Mouse (Mus musculus): ENCODE results near the gene BC107364. TPM values are rescaled to one million over a fixed set of nuclear protein-coding genes. Genes with fewer than 3 reads are reported as not detected.
"Not testable (repeated sequence)": the region's sequence is repeated elsewhere in the genome, so short reads cannot be mapped to it uniquely, and the experiment has no call there.

BC107364 gene
- polyA plus RNA-seq, 1 experiment, result not detected

- DNase-seq (ENCODE audit: low read depth), result no peak
- 0 out of 2 replicates have a peak, but pooled peaks have one; percentile 3 for TF ChIP-seq CTCF (IDR thresholded peaks at IDR 0.05; ENCODE audit: borderline replicate concordance, extremely low read depth, insufficient read depth, insufficient read length)
- TF ChIP-seq POLR2A (IDR thresholded peaks at IDR 0.05; ENCODE audit: borderline replicate concordance, extremely low read depth, insufficient read depth, insufficient read length, poor library complexity, severe bottlenecking), result no peak
Observed at GRCm38 (mm10) chr3:96401832-96402501, 50.1 kb downstream of the BC107364 start.

- DNase-seq (ENCODE audit: low read depth), result no peak
- TF ChIP-seq POLR2A (IDR thresholded peaks at IDR 0.05; ENCODE audit: borderline replicate concordance, extremely low read depth, insufficient read depth, insufficient read length, poor library complexity, severe bottlenecking) (no peak), CTCF (IDR thresholded peaks at IDR 0.05; ENCODE audit: borderline replicate concordance, extremely low read depth, insufficient read depth, insufficient read length) (no peak)
Observed at GRCm38 (mm10) chr3:96401474-96401831, 50.7 kb downstream of the BC107364 start.

GRCm38 (mm10) chr3:96398911-96399310 is 53.2 kb downstream of the BC107364 start:
- TF ChIP-seq CTCF (IDR thresholded peaks at IDR 0.05; ENCODE audit: borderline replicate concordance, extremely low read depth, insufficient read depth, insufficient read length) (no peak), POLR2A (IDR thresholded peaks at IDR 0.05; ENCODE audit: borderline replicate concordance, extremely low read depth, insufficient read depth, insufficient read length, poor library complexity, severe bottlenecking) (no peak)
- no peak for DNase-seq (ENCODE audit: low read depth)

DNA sequence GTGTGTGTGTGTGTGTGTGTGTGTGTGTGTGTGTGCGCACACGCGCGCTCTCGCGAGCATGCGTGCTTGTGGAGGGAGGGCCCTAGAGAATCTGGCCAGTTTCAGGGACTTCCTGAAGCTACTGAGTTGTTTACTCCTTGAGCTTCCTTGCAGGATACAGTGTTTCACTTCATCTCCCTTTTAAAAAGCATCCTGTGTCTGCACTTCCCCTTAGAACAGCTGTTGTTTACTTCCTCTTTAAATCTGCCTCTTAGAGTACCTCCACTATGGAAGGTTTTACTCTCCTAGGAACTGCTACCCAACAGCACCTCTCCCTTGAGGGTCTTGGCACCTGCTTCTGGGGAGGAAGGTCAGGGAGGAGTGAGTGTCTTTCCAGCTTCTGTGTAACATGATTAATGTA is 55.2 kb downstream of the BC107364 start:
- no peak for DNase-seq (ENCODE audit: low read depth)
- TF ChIP-seq CTCF (IDR thresholded peaks at IDR 0.05; ENCODE audit: borderline replicate concordance, extremely low read depth, insufficient read depth, insufficient read length) (no peak), POLR2A (IDR thresholded peaks at IDR 0.05; ENCODE audit: borderline replicate concordance, extremely low read depth, insufficient read depth, insufficient read length, poor library complexity, severe bottlenecking) (no peak)

DNA sequence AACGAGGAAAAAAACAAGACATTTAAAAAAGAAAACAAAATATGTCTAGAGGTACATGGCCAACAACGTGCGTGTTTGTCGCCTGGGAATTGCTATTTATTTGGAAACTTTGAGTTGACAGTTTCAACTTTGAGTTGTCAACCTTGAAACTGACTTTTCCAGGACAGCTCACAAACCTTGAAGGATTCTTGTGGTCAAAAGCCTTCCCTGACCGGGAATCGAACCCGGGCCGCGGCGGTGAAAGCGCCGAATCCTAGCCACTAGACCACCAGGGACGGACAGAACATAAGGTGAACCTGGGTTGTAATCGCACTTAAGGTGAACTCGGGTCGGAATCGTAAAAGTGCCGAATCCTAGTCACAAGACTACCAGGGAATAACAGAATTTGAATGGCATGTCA is 64.9 kb downstream of the BC107364 start:
- not testable (repeated sequence) for DNase-seq (ENCODE audit: low read depth)

Other genes with a start within 250 kb of the BC107364 start
- gene Bola1, start 232.6 kb downstream of the BC107364 start, polyA plus RNA-seq (2012; rRNA removed), result 48.1 and 54.5 TPM in 2 replicates
- gene Hist2h2ab, start 232.4 kb downstream of the BC107364 start, polyA plus RNA-seq (2012; rRNA removed), result 2.2 and 10.2 TPM in 2 replicates
- gene Hist2h2ac, start 231.4 kb downstream of the BC107364 start, polyA plus RNA-seq (2012; rRNA removed), result 8.3 and 12.6 TPM in 2 replicates
- 12.3 and 19.6 TPM in 2 replicates for gene Hist2h2be, start 231.2 kb downstream of the BC107364 start, polyA plus RNA-seq (2012; rRNA removed)
- 62.0 and 84.4 TPM in 2 replicates for gene Hist2h3c2, start 213.2 kb downstream of the BC107364 start, polyA plus RNA-seq (2012; rRNA removed)
- 7.9 and 27.8 TPM in 2 replicates for gene Hist2h2aa2, start 212.0 kb downstream of the BC107364 start, polyA plus RNA-seq (2012; rRNA removed)
- 90.6 and 97.0 TPM in 2 replicates for gene Hist2h2aa1, start 206.8 kb downstream of the BC107364 start, polyA plus RNA-seq (2012; rRNA removed)
- not detected in 2 replicates for gene Hist2h3c1, start 205.6 kb downstream of the BC107364 start, polyA plus RNA-seq (2012; rRNA removed)
- gene Hist2h4, start 189.0 kb downstream of the BC107364 start, polyA plus RNA-seq (2012; rRNA removed), result 5.9 and 7.0 TPM in 2 replicates
- 76.5 and 89.8 TPM in 2 replicates for gene Hist2h3b, start 183.7 kb downstream of the BC107364 start, polyA plus RNA-seq (2012; rRNA removed)
- gene Hist2h2bb, start 182.6 kb downstream of the BC107364 start, polyA plus RNA-seq (2012; rRNA removed), result 9.3 and 14.5 TPM in 2 replicates
- gene Fcgr1, start 158.3 kb downstream of the BC107364 start, polyA plus RNA-seq (2012; rRNA removed), result 1.4 and 1.8 TPM in 2 replicates
- 0.58 and 0.66 TPM in 2 replicates for gene Hfe2, start 72.9 kb upstream of the BC107364 start, polyA plus RNA-seq (2012; rRNA removed)
- 110 and 138 TPM in 2 replicates for gene Txnip, start 105.7 kb upstream of the BC107364 start, polyA plus RNA-seq (2012; rRNA removed)
- not detected in 2 replicates for gene Gm16253, start 124.7 kb upstream of the BC107364 start, polyA plus RNA-seq (2012; rRNA removed)
- gene Polr3gl, start 141.9 kb upstream of the BC107364 start, polyA plus RNA-seq (2012; rRNA removed), result 30.1 and 39.1 TPM in 2 replicates
- gene Ankrd34a, start 144.3 kb upstream of the BC107364 start, polyA plus RNA-seq (2012; rRNA removed), result 9.5 and 12.4 TPM in 2 replicates
- gene Lix1l, start 148.8 kb upstream of the BC107364 start, polyA plus RNA-seq (2012; rRNA removed), result 86.8 and 88.9 TPM in 2 replicates
- gene Rbm8a, start 177.6 kb upstream of the BC107364 start, polyA plus RNA-seq (2012; rRNA removed), result 42.9 and 57.2 TPM in 2 replicates
- gene Pex11b, start 183.1 kb upstream of the BC107364 start, polyA plus RNA-seq (2012; rRNA removed), result 46.1 and 59.6 TPM in 2 replicates
- gene Gm42957, start 183.2 kb upstream of the BC107364 start, polyA plus RNA-seq (2012; rRNA removed), result 0.16 and 0.27 TPM in 2 replicates
- 5.4 and 5.8 TPM in 2 replicates for gene Itga10, start 193.3 kb upstream of the BC107364 start, polyA plus RNA-seq (2012; rRNA removed)
- 2.5 and 2.8 TPM in 2 replicates for gene Ankrd35, start 217.8 kb upstream of the BC107364 start, polyA plus RNA-seq (2012; rRNA removed)
- 32.3 and 34.6 TPM in 2 replicates for gene Pias3, start 244.1 kb upstream of the BC107364 start, polyA plus RNA-seq (2012; rRNA removed)